Mouse (Mus musculus) layer of hippocampus, postnatal 25 days (tissue): ENCODE measurements at regions not wholly inside any gene's neighbourhood (a gene's known extent, or its start where the extent isn't known, plus 50 kb on each side); places are given as distances from the start of the nearest gene placed in this dataset.

Experiments
- DNase-seq, 2 experiments: peaks; one replicate each; pipeline ENCODE4 v3.0.0; 2022; ENCODE audit warnings: mixed read lengths in 2 of 2, low spot score in 1 of 2; ENCODE audit errors: extremely low spot score in 1 of 2

- no peak for DNase-seq
Observed at GRCm38 (mm10) chr14:17234898-17235297, 415.9 kb upstream of the Rarb start.

DNA sequence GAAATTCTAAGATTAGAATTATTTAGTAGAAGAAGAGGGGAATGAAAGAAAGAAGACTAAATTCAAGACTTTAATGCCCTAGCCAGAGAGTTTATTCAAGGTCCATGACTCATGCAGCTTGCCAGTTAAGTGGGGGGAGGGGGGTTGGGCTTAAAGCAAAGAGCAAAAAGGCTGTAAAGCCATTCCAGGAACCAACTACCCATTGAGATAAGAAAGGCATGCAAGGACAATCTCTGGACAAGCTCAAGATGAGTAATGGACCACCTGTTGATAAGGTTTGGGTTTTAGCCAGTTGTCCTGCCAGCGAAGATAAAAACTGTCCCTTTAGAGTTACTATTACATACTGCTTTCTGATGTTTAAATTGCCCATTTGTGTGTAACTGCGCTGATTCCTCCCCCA lies 392.5 kb upstream of the Rarb start:
- DNase-seq, result no peak

- no peak for DNase-seq
Observed at GRCm38 (mm10) chr14:17205691-17206090, 386.7 kb upstream of the Rarb start.

GRCm38 (mm10) chr14:17203251-17204015 lies 384.5 kb upstream of the Rarb start:
- DNase-seq, result no peak

DNA sequence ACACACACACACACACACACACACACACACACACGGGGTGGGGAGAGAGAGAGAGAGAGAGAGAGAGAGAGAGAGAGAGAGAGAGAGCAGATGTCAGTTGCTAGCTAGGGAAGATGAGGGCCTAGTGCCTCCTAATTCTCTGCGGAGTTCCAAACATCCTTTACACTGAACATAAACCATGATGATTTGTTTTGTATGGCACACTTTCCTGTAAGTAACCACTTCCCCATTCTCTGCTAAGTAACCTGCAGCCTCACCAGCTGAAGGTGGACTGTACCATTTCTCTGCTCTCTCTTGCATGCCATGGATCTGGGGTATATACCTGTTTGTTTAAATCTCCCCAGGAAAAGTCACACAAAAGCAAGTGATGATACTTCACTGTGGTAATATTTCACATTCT lies 374.0 kb upstream of the Rarb start:
- DNase-seq, result no peak

GRCm38 (mm10) chr14:17173218-17173617 lies 354.3 kb upstream of the Rarb start:
- no peak for DNase-seq

- peak; percentile 11 for DNase-seq
Observed at GRCm38 (mm10) chr14:17172330-17173110, 353.6 kb upstream of the Rarb start.

DNA sequence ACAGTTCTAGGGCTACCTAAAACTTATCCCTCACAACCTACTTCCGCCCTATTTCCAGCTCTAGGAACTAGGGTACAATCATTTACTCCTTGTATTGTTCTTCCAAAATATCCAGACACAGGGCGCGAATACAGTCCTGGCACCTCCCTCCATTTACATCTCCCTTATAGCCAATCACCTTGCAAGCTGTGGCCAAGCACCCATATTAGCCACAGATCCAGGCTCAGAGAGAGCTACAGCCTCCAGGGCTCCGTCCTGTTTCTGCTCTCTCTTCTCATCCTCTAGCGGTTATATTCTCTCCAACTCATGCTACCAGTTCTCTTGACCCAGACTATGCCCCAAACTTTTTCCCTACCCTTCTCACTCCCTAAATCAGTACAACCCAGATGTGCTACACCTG lies 352.9 kb upstream of the Rarb start:
- no peak for DNase-seq

DNA sequence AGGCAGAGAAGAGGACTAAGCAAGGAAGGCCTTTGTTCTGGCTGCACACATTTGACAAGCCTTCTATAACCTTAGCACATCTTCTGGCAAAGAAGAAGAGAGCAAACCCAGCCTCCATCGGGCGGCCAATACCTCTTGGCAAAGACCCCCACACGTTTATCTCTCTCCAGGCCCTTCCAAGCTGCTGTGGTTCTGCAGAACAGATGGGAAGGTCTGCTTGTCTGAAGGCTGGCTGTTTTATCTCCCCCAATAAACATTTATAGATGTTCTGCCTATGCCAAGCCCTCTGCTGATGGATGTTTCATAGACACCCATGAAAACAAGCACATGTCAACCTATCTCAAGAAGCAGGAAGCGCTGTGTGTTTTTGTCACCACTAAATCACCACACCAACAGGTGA lies 339.4 kb upstream of the Rarb start:
- DNase-seq, result no peak

DNA sequence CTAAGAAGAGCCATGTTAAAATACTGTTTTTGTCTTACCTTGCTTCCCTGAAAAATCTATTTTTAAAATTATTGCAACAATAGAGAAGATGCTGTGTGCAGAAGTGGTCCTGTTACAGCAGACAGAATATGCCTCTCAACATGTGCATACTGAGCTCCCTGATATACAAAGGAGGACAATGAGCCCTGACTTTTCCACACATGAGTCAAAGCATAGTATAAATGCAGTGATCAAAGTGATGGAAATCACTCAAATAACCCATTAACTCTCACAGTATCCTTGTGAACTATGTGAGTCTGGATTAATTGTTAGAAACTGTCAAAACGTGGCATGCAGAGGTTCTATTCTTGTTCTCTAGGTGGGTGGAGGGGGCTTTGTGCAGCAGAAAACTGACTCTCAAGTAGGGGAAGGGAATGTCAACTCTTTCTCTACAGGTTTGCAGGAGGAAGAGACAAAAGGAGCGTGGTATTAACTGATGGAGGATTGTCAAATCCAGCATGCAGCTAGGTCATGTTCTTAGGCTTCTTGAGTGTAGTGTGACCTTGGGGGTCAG lies 337.5 kb upstream of the Rarb start:
- DNase-seq, result no peak

- no peak for DNase-seq
Observed at GRCm38 (mm10) chr14:17120679-17121078, 301.7 kb upstream of the Rarb start.

DNA sequence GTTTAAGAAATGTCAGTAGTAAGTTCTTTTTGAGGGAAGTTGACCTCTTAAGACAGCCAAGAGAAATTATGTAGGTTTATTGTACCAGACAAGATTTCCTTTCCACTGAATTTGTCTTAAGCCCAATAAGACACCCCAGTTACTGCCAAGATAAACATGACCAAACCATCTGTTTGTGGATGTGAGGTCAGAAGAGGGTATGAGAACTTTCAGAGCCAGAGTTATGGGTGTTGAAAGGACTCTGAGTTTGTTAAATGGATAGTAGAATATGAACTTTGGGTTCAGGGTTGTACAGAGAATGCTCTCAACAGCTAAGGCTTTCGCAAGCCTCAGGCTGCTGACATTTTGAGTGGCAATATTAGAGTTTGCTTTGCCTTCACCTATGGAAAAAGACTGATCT lies 287.7 kb upstream of the Rarb start:
- no peak for DNase-seq

- no peak for DNase-seq
Observed at GRCm38 (mm10) chr14:17102486-17102885, 283.5 kb upstream of the Rarb start.

GRCm38 (mm10) chr14:17090573-17090937 lies 271.6 kb upstream of the Rarb start:
- no peak for DNase-seq

GRCm38 (mm10) chr14:17089640-17090572 lies 270.9 kb upstream of the Rarb start:
- DNase-seq, result no peak

GRCm38 (mm10) chr14:17089089-17089634 lies 270.2 kb upstream of the Rarb start:
- DNase-seq, result no peak

DNA sequence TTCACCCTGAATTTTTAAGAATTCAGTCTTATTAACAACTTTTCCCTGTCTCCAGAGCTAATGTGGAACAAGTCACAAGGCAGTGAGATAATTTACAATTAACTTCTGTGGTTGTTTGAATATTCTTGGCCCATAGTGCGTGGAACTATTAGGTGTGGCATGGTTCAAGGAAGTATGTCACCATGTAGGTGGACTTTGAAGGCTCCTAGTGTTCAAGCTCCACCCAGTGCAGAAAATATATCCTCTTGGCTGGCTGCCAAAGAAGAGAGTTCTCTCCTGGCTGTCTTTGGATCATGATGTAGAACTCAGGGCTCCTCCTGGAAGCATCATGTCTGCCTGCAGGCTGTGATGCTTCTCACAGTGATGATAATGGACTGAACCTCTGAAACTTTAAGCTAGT lies 268.9 kb upstream of the Rarb start:
- DNase-seq, result no peak

GRCm38 (mm10) chr14:17083907-17084306 lies 265.0 kb upstream of the Rarb start:
- DNase-seq, result no peak

DNA sequence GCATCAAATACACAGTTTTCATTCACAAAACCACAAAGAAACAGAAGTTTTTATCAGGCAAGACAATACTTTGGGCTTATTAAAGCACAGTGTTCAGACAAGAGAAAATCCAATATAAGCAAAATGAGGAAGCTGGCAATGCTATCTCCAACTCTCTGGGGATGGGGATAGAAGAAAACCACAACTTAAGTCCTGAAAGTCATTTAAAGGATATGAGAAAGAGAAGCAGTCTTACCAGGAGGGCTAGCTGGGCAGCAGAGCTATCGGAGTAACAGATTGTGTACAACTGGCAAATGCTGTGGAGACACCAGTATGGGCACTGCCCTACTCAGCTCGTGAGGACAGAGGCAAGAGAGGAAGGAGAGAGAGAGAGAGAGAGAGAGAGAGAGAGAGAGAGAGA lies 262.9 kb upstream of the Rarb start:
- no peak for DNase-seq

- no peak for DNase-seq
Observed at GRCm38 (mm10) chr14:17079513-17079912, 260.6 kb upstream of the Rarb start.
